Mouse (Mus musculus) heart, postnatal 25 days (tissue): ENCODE results near the gene Tmem131. TPM values are rescaled to one million over a fixed set of nuclear protein-coding genes. Genes with fewer than 3 reads are reported as not detected.

Experiments used
- DNase-seq: peaks from one replicate; pipeline ENCODE4 v3.0.0; 2022; ENCODE audit warnings: low spot score
- intact Hi-C: fragments of 180-260 bp; cut with DNase I; formaldehyde crosslinking; loops from one replicate; pipeline ENCODE4 v1.15.1; 2025
- total RNA-seq, 2 experiments: library from RNA; stranded (reverse); gene quantifications; 2 replicates each; pipeline ENCODE4 v1.2.3; 2021

The Tmem131 gene
- total RNA-seq, 2 experiments from 2014 or later = 30.7 to 33.5 TPM

- peak; percentile 87 for DNase-seq
- intact Hi-C loops = loop anchor here (5.0 to 10.0 kb wide), 3 partner anchors 77 to 485 kb away; no protein-coding TSS in a partner anchor
These were observed 3.7 kb downstream of the Tmem131 start for GRCm38 (mm10) chr1:36939506-36940380.

GRCm38 (mm10) chr1:36938801-36939286 is 4.6 kb downstream of the Tmem131 start:
- no peak for DNase-seq
- intact Hi-C loops = loop anchor here (5.0 to 10.0 kb wide), 2 partner anchors 77 to 486 kb away; no protein-coding TSS in a partner anchor

- DNase-seq = no peak
These were observed 5.1 kb downstream of the Tmem131 start for GRCm38 (mm10) chr1:36938348-36938747.

GRCm38 (mm10) chr1:36937648-36938047 is 5.8 kb downstream of the Tmem131 start:
- intact Hi-C loops = loop anchor here (5.0 to 10.0 kb wide), 2 partner anchors 75 to 487 kb away; no protein-coding TSS in a partner anchor
- no peak for DNase-seq

More at GRCm38 (mm10) chr1:36938348-36938747, 5.1 kb downstream of the Tmem131 start:
- intact Hi-C loops = loop anchor here (5.0 to 10.0 kb wide), 2 partner anchors 76 to 486 kb away; no protein-coding TSS in a partner anchor

GRCm38 (mm10) chr1:36937015-36937414 is 6.5 kb downstream of the Tmem131 start:
- DNase-seq = no peak
- intact Hi-C loops = loop anchor here (5.0 to 10.0 kb wide), 2 partner anchors 75 to 488 kb away; no protein-coding TSS in a partner anchor

- intact Hi-C loops = loop anchor here (5.0 to 10.0 kb wide), 2 partner anchors 74 to 488 kb away; no protein-coding TSS in a partner anchor
These were observed 6.9 kb downstream of the Tmem131 start for GRCm38 (mm10) chr1:36936567-36936966.

GRCm38 (mm10) chr1:36934778-36935177 is 8.7 kb downstream of the Tmem131 start:
- intact Hi-C loops = loop anchor here (2.0 to 10.0 kb wide), 3 partner anchors 14 to 490 kb away; no protein-coding TSS in a partner anchor
- no peak for DNase-seq

More at GRCm38 (mm10) chr1:36936567-36936966, 6.9 kb downstream of the Tmem131 start:
- DNase-seq = no peak

GRCm38 (mm10) chr1:36933965-36934585 is 9.4 kb downstream of the Tmem131 start:
- no peak for DNase-seq
- intact Hi-C loops = loop anchor here (2.0 to 10.0 kb wide), 2 partner anchors 13 to 491 kb away; no protein-coding TSS in a partner anchor

- no peak for DNase-seq
- intact Hi-C loops = loop anchor here (10.0 kb wide), 1 partner anchor 493 kb away; no protein-coding TSS in a partner anchor
These were observed 11.2 kb downstream of the Tmem131 start for GRCm38 (mm10) chr1:36932231-36932630.

GRCm38 (mm10) chr1:36930911-36931310 is 12.6 kb downstream of the Tmem131 start:
- no peak for DNase-seq
- intact Hi-C loops = loop anchor here (10.0 kb wide), 1 partner anchor 494 kb away; no protein-coding TSS in a partner anchor

GRCm38 (mm10) chr1:36929996-36930395 is 13.5 kb downstream of the Tmem131 start:
- DNase-seq = no peak
- intact Hi-C loops = loop anchor here (10.0 kb wide), 1 partner anchor 495 kb away; no protein-coding TSS in a partner anchor

- no peak for DNase-seq
- intact Hi-C loops = no loop called here
These were observed 14.8 kb downstream of the Tmem131 start for GRCm38 (mm10) chr1:36928357-36929330.

GRCm38 (mm10) chr1:36927569-36927968 is 15.9 kb downstream of the Tmem131 start:
- DNase-seq = no peak
- intact Hi-C loops = no loop called here

GRCm38 (mm10) chr1:36926738-36927137 is 16.7 kb downstream of the Tmem131 start:
- no peak for DNase-seq
- intact Hi-C loops = no loop called here

GRCm38 (mm10) chr1:36926246-36926645 is 17.2 kb downstream of the Tmem131 start:
- no peak for DNase-seq
- intact Hi-C loops = no loop called here

- no peak for DNase-seq
- intact Hi-C loops = no loop called here
These were observed 17.7 kb downstream of the Tmem131 start for GRCm38 (mm10) chr1:36925781-36926180.

GRCm38 (mm10) chr1:36924853-36925252 is 18.6 kb downstream of the Tmem131 start:
- DNase-seq = no peak
- intact Hi-C loops = loop anchor here (5.0 kb wide), 1 partner anchor 38 kb away; no protein-coding TSS in a partner anchor

- intact Hi-C loops = loop anchor here (5.0 kb wide), 1 partner anchor 37 kb away; no protein-coding TSS in a partner anchor
- DNase-seq = no peak
These were observed 19.6 kb downstream of the Tmem131 start for GRCm38 (mm10) chr1:36923911-36924310.
